Mouse (Mus musculus): Measurements from ENCODE around the gene Vwa8.
"Not testable (repeated sequence)": the region's sequence is repeated elsewhere in the genome, so short reads cannot be mapped to it uniquely, and the experiment has no call there.

Gene Vwa8

GRCm38 (mm10) chr14:78987543-78987942, 138.7 kb downstream of the Vwa8 start:
- DNase-seq, result no peak

- DNase-seq, result no peak
These were observed 143.6 kb downstream of the Vwa8 start for GRCm38 (mm10) chr14:78992456-78992855.

- DNase-seq, result no peak
These were observed 144.7 kb downstream of the Vwa8 start for GRCm38 (mm10) chr14:78993515-78993914.

- DNase-seq, result no peak
These were observed 147.5 kb downstream of the Vwa8 start for GRCm38 (mm10) chr14:78996359-78996758.

- peak; percentile 13 to 21 for DNase-seq
These were observed 154.7 kb downstream of the Vwa8 start for GRCm38 (mm10) chr14:79003576-79003975.

- not testable (repeated sequence) for DNase-seq
These were observed 168.9 kb downstream of the Vwa8 start for GRCm38 (mm10) chr14:79017710-79018109.

GRCm38 (mm10) chr14:79018564-79018963, 169.7 kb downstream of the Vwa8 start:
- DNase-seq, result no peak

GRCm38 (mm10) chr14:79021725-79022124, 172.9 kb downstream of the Vwa8 start:
- peak in 1 of 2 experiments; percentile 6 for DNase-seq

GRCm38 (mm10) chr14:79028996-79029575, 180.2 kb downstream of the Vwa8 start:
- DNase-seq, result no peak

GRCm38 (mm10) chr14:79030715-79031114, 181.9 kb downstream of the Vwa8 start:
- peak in 1 of 2 experiments; percentile 5 for DNase-seq

- no peak for DNase-seq
These were observed 182.4 kb downstream of the Vwa8 start for GRCm38 (mm10) chr14:79031230-79031740.

- no peak for DNase-seq
These were observed 184.5 kb downstream of the Vwa8 start for GRCm38 (mm10) chr14:79033396-79033795.

GRCm38 (mm10) chr14:79034511-79034913, 185.7 kb downstream of the Vwa8 start:
- DNase-seq, result no peak

GRCm38 (mm10) chr14:79035575-79035974, 186.7 kb downstream of the Vwa8 start:
- DNase-seq, result no peak

- DNase-seq, result no peak
These were observed 198.3 kb downstream of the Vwa8 start for GRCm38 (mm10) chr14:79047186-79047585.

GRCm38 (mm10) chr14:79047956-79048355, 199.1 kb downstream of the Vwa8 start:
- no peak for DNase-seq

GRCm38 (mm10) chr14:79049544-79049943, 200.7 kb downstream of the Vwa8 start:
- DNase-seq, result no peak

GRCm38 (mm10) chr14:79065636-79066035, 216.8 kb downstream of the Vwa8 start:
- no peak for DNase-seq

GRCm38 (mm10) chr14:79069515-79069914, 220.7 kb downstream of the Vwa8 start:
- no peak for DNase-seq

- no peak for DNase-seq
These were observed 225.9 kb downstream of the Vwa8 start for GRCm38 (mm10) chr14:79074786-79075185.

- no peak for DNase-seq
These were observed 227.9 kb downstream of the Vwa8 start for GRCm38 (mm10) chr14:79076560-79077300.

GRCm38 (mm10) chr14:79083573-79083972, 234.7 kb downstream of the Vwa8 start:
- DNase-seq, result no peak

GRCm38 (mm10) chr14:79086006-79086405, 237.2 kb downstream of the Vwa8 start:
- no peak for DNase-seq

- no peak for DNase-seq
These were observed 240.6 kb downstream of the Vwa8 start for GRCm38 (mm10) chr14:79089464-79089863.

Measured in cerebellum, adult 18-20 months (tissue).